Mouse (Mus musculus): ENCODE measurements around the gene 9830107B12Rik. TPM values are rescaled to one million over a fixed set of nuclear protein-coding genes. Genes with fewer than 3 reads are reported as not detected.

Gene 9830107B12Rik
- polyA plus RNA-seq, 1 experiment from 2014 or later = not detected

DNA sequence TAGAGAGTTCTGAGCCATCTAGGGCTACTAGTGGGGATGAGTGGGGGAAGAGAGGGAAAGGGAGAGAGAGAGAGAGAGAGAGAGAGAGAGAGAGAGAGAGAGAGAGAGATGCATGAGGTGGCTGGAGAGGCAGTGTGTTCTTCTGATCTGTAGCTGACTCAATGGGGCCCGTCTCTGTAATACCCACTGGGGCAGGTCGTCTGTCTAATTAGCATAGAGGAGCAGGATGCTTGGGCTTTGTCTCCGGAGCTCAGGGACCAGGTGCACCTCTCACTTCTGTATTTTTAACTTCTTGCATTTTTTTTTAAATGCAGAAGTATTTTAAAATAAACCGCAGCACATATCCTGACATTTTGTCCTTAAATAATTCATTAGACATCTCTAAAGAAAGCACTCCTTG, 38.7 kb downstream of the 9830107B12Rik start:
- Histone ChIP-seq H3K27ac (replicated peaks) (no peak overlapping the region), H3K9me3 (no peaks in the 10 kb centered on the region), H3K4me3 (no peak overlapping the region), H3K27me3 (replicated peaks; ENCODE audit: low read depth, poor library complexity, severe bottlenecking) (no peaks in the 10 kb centered on the region), H3K36me3 (replicated peaks) (no peaks in the 10 kb centered on the region), H3K4me1 (peaks cover 5% of the 10 kb centered on the region)
- WGBS = 58% methylated on average over 4 of the region's 4 CpGs
- DNase-seq (ENCODE audit: low spot score) = no peak

DNA sequence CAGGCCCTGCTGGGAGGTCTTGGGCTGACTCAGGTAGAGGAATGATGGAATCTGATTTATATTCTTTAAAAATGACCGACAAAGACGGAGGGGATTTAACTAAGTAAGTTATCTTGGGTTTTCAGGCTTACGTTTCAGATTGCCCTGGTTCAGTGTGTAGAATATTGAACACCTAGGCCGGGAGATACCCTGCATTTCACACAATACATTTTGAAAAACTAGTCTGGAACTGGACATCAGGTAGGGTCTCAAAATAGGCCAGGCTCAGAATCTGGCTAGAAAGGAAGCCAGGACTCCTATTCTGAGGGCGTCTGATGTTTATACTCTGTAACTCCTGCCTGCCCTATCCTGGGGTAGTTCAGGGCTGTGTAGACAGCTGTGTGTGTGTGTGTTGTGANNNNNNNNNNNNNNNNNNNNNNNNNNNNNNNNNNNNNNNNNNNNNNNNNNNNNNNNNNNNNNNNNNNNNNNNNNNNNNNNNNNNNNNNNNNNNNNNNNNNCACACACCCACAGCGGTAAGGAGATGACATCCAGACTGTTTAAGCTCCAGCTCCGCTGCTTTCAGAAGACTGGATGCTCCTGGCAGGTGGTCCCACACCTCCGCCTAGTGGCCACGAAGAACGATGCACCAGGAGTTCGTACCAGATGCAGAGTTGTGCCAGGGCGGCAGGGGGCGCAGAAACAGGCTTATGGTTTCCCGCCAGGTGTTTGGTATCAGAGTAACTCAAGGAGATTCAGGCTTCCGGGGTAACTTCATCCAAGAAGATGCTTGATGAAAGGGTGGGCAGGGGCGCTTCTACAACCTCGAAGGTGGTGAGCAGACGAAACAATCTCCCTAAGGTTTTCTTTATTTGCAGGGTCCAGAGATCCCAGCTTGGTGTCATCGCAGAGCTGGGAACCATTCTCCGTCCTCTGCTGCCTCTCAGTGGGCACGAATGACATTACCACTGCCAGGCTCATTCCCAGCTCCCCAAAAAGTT, 45.3 kb downstream of the 9830107B12Rik start:
- Histone ChIP-seq H3K27me3 (replicated peaks; ENCODE audit: low read depth, poor library complexity, severe bottlenecking) (peaks cover 47% of the 10 kb centered on the region), H3K4me3 (peak overlapping the region; percentile 48), H3K4me1 (peaks cover 53% of the 10 kb centered on the region), H3K27ac (replicated peaks) (peak overlapping the region; percentile 61), H3K36me3 (replicated peaks) (no peaks in the 10 kb centered on the region), H3K9me3 (no peaks in the 10 kb centered on the region)
- peak; percentile 93 for DNase-seq (ENCODE audit: low spot score)
- WGBS = 12% methylated on average over 21 of the region's 21 CpGs

DNA sequence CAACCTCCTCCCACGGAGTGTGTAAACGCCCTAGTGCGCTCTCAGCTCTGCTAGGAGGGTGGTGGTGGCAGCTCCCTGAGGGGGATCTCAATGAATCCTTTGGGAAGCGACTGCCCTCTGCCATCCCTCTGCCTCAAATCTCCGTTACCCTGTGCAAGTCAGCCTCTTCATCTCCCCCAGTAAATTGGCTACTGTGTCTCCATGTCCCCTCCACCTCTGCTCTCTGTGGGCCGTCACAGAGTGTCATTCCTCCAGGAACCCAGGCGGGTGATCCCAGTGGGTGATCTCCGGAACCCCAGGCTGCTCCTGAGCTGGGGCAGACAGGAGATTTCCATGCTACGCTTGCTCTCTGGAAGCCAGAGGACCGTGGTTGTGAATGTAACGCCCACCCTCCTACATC, 46.8 kb downstream of the 9830107B12Rik start:
- 12% methylated on average over 11 of the region's 11 CpGs for WGBS
- Histone ChIP-seq H3K9me3 (no peaks in the 10 kb centered on the region), H3K36me3 (replicated peaks) (no peaks in the 10 kb centered on the region), H3K4me1 (peaks cover 67% of the 10 kb centered on the region), H3K27ac (replicated peaks) (peak overlapping the region; percentile 85), H3K4me3 (peak overlapping the region; percentile 55), H3K27me3 (replicated peaks; ENCODE audit: low read depth, poor library complexity, severe bottlenecking) (peaks cover 62% of the 10 kb centered on the region)
- peak; percentile 25 for DNase-seq (ENCODE audit: low spot score)

DNA sequence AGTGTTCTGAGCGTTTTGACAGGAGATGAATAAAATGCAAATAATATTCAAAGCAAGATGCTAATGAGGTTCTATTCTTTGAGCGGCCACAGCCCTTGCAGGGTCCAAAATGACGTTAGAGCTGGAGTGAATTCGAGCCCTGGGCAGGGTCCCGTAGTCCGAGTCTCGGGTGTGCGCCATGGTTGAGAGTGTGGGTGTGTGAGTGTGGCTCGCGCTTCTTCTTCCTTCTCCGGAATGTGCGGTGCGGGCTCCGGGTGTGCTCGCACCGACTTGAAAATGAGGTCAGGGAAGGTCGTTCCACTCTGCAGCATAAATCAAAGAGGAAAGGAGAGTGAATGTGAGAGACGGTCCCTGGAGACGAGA, 47.6 kb downstream of the 9830107B12Rik start:
- WGBS = under 1% methylated on average over 19 of the region's 19 CpGs
- peaks cover 68% of the 10 kb centered on the region for H3K4me1 ChIP-seq
- H3K9me3 ChIP-seq = peaks cover 4% of the 10 kb centered on the region
- peak overlapping the region; percentile 55 for H3K4me3 ChIP-seq
- peaks cover 70% of the 10 kb centered on the region for H3K27me3 ChIP-seq (replicated peaks; ENCODE audit: low read depth, poor library complexity, severe bottlenecking)
- H3K27ac ChIP-seq (replicated peaks) = peak overlapping the region; percentile 85
- DNase-seq (ENCODE audit: low spot score) = peak; percentile 57
- no peaks in the 10 kb centered on the region for H3K36me3 ChIP-seq (replicated peaks)

DNA sequence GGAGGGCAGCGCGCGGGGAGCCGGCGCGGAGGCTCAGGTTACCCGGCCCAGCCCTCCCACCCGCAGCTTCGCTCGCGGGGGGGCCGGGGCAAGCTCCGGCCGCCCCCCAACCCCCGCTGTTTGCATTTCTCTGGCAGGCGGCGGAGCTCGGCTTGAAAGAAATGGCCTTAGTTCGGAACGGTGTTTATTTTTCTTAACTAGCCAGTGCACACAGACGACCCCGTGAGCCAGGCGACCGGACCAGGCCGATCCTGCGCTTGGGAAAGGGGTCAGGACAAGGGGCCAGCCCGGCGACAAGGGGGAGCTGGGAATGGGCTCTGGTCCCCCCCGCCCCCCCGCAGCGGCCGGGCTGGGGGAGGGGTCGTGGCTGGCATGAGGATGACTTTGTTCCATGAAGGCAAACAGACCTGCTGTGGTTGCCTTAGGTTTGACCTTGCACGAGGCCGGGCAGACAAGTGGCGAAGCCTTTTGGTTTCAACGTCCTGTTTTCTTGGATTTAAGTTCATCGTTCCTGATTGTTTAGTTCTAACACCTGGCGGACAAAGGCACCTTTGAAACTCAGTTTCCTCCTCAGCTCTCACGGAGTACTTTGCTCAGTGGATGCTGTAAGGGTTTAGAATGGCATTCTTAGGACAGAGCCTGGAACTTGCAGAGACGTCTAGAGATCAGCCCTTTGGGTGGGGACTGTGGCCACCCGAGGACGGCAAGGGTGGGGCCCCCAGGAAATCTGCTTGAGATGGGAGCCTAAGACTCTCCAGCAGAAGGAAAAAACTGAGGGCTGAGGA, 48.1 kb downstream of the 9830107B12Rik start:
- DNase-seq (ENCODE audit: low spot score) = peak; percentile 88
- H3K4me3 ChIP-seq = peak overlapping the region; percentile 55
- peaks cover 75% of the 10 kb centered on the region for H3K27me3 ChIP-seq (replicated peaks; ENCODE audit: low read depth, poor library complexity, severe bottlenecking)
- H3K9me3 ChIP-seq = peaks cover 6% of the 10 kb centered on the region
- H3K36me3 ChIP-seq (replicated peaks) = no peaks in the 10 kb centered on the region
- H3K4me1 ChIP-seq = peaks cover 68% of the 10 kb centered on the region
- under 1% methylated on average over 43 of the region's 43 CpGs for WGBS
- peak overlapping the region; percentile 85 for H3K27ac ChIP-seq (replicated peaks)

DNA sequence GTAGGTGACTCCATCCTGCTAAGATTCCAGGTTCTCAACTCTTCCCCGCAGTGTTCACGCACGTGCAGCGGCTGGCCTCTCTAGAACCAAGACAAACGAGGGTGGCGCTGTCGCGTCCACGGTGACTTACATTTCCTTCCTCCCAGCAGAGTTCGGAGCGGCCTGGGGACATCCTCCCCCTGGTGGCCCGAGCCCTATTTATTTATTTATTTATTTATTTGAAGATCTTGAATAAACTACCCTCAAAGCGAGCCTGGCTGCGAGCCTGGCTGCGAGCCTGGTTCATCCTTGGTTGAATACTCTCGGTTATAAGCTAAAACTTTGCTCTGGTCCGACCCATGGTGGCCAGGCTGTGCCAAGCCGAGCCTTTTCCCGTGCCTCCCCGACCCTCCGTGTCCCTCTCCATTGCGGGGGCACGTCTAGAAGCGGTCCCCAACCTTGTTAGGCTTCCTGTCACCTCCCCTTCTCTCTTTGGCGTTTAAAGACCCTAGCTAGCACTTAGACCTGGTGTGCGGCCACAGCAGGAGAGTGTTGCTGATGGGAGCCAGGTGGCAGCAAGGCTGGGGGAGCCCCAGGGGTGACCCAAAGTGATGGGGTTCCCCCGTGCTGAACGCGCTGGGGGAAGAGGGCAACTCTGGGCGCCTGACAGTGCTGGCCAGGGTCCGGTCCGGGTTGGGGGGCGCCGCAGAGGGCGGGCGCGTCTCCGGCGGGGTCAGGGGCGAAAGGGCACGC, 48.9 kb downstream of the 9830107B12Rik start:
- under 1% methylated on average over 41 of the region's 41 CpGs for WGBS
- Histone ChIP-seq H3K36me3 (replicated peaks) (no peaks in the 10 kb centered on the region), H3K27ac (replicated peaks) (peak overlapping the region; percentile 85), H3K4me1 (peaks cover 68% of the 10 kb centered on the region), H3K4me3 (peak overlapping the region; percentile 55), H3K9me3 (peaks cover 6% of the 10 kb centered on the region), H3K27me3 (replicated peaks; ENCODE audit: low read depth, poor library complexity, severe bottlenecking) (peaks cover 77% of the 10 kb centered on the region)
- peak; percentile 76 for DNase-seq (ENCODE audit: low spot score)

DNA sequence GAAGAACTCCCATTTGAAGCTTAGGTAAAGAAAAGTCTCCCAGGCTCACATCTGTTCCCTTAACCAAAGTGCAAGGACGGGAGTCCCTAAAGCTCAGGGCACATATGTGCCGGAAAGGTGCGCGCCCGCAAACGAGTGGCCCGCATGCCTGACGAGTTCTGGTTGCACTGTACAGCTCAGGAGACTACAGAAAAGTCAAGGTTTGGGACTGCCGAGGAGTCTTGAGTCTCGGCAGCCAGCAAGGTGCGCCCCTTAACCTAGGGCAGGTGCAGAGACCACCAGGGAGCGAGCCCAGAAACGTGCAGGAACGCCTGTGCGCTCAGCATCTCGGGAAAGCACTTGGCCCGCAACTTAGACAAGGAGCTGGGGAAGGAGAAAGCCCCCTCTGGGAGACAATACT, 49.7 kb downstream of the 9830107B12Rik start:
- H3K9me3 ChIP-seq = peaks cover 6% of the 10 kb centered on the region
- H3K27me3 ChIP-seq (replicated peaks; ENCODE audit: low read depth, poor library complexity, severe bottlenecking) = peaks cover 77% of the 10 kb centered on the region
- 5% methylated on average over 17 of the region's 17 CpGs for WGBS
- peak overlapping the region; percentile 55 for H3K4me3 ChIP-seq
- no peaks in the 10 kb centered on the region for H3K36me3 ChIP-seq (replicated peaks)
- peak overlapping the region; percentile 85 for H3K27ac ChIP-seq (replicated peaks)
- peak; percentile 50 for DNase-seq (ENCODE audit: low spot score)
- peaks cover 68% of the 10 kb centered on the region for H3K4me1 ChIP-seq

DNA sequence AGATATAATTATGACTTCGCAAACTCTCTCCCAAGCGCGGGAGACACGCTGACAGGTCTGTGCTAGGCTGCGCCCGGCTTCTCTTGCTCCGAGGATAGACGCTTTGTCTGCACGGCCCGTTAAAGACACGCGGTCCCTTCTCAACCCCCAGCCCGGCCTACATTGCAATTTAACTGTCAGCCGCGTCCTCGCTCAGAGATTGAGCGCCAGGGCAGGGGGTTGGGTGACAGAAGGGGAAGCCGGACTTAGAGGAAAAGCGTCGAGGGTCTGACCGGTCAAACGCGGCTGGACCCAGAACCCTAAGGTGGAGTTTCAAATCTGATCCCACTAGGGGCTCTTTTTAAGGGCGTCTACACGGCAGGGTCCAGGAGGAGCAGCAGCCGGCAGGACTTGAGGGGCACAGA, 50.3 kb downstream of the 9830107B12Rik start:
- H3K4me3 ChIP-seq = peak overlapping the region; percentile 55
- H3K9me3 ChIP-seq = peaks cover 6% of the 10 kb centered on the region
- peak overlapping the region; percentile 75 for H3K27ac ChIP-seq (replicated peaks)
- H3K36me3 ChIP-seq (replicated peaks) = no peaks in the 10 kb centered on the region
- H3K27me3 ChIP-seq (replicated peaks; ENCODE audit: low read depth, poor library complexity, severe bottlenecking) = peaks cover 77% of the 10 kb centered on the region
- peaks cover 65% of the 10 kb centered on the region for H3K4me1 ChIP-seq
- peak; percentile 73 for DNase-seq (ENCODE audit: low spot score)
- WGBS = under 1% methylated on average over 26 of the region's 26 CpGs

DNA sequence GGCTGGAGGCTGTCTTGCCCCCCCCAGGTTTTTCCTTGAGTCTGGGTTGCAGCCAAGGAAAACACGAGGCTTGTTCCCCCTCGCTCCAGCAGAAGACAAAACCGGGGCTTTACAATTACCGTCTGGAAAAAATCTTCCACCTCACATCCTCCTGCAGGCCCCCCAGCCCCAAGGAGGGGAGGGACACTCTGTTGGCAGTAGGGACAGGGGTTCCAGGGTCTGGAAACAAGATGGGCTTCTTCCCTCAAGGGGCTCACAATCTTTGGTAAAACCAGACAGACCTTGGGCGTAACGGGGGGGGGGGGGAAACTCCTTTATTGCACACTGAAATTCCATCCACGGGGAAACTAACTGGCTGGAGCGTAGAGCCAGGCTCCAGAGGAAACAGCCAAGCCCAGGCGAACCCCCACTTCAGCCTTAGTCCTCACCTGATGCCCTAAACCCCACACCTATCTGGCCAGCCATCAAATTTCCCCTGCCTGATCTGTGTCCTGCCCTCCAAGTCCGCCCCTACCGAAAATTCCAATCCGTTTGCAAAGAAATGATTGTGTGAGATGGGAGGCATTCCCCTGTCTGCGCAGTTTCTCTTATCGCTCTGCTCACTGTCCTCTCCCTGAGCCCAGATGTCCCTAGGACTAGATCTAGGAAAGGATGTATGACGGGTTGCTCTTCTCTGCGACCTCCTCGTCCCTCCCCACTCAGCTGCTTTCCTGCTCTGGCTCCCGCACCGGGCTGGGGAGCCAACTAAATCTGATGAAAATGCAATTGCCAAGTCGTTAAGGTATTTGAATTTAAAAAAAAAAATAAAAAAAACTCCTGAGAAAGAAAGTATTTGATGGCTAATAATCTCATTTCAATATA, 51.0 kb downstream of the 9830107B12Rik start:
- Histone ChIP-seq H3K4me3 (peak overlapping the region; percentile 55; the same call in 1 of the 2 replicates), H3K27ac (replicated peaks) (peak overlapping the region; percentile 75), H3K4me1 (peaks cover 59% of the 10 kb centered on the region), H3K27me3 (replicated peaks; ENCODE audit: low read depth, poor library complexity, severe bottlenecking) (peaks cover 73% of the 10 kb centered on the region), H3K9me3 (peaks cover 6% of the 10 kb centered on the region), H3K36me3 (replicated peaks) (no peaks in the 10 kb centered on the region)
- WGBS = 6% methylated on average over 20 of the region's 20 CpGs
- DNase-seq (ENCODE audit: low spot score) = peak; percentile 28

DNA sequence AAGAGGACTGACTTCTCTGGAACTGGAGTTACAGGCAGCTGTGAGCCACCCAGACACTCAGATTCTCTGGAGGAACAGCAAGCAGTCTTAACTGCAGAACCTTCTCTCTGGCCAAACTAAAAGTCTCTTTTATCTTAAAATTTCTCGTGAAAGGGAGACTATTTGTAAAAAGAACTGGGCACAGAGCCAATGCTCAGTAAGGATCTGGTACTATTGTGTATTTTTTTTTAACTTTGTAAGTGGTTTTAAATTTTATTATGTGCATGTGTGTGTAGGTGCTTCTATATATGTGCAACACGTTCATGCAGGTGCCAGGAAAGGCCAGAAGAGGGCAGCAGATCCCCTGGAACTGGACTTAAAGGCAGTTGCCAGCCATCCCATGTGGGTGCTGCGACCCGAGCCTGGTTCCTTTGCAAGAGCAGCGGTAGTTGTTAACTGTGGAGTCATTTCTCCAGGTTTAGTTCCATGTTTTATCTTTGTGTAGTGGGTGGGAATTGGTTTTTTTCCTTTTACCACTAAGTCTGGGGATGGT, 52.7 kb downstream of the 9830107B12Rik start:
- H3K27ac ChIP-seq (replicated peaks) = no peak overlapping the region
- peaks cover 6% of the 10 kb centered on the region for H3K9me3 ChIP-seq
- no peaks in the 10 kb centered on the region for H3K36me3 ChIP-seq (replicated peaks)
- peaks cover 56% of the 10 kb centered on the region for H3K27me3 ChIP-seq (replicated peaks; ENCODE audit: low read depth, poor library complexity, severe bottlenecking)
- H3K4me3 ChIP-seq = no peak overlapping the region
- peaks cover 42% of the 10 kb centered on the region for H3K4me1 ChIP-seq
- no peak for DNase-seq (ENCODE audit: low spot score)
- WGBS = 83% methylated on average over 5 of the region's 5 CpGs

DNA sequence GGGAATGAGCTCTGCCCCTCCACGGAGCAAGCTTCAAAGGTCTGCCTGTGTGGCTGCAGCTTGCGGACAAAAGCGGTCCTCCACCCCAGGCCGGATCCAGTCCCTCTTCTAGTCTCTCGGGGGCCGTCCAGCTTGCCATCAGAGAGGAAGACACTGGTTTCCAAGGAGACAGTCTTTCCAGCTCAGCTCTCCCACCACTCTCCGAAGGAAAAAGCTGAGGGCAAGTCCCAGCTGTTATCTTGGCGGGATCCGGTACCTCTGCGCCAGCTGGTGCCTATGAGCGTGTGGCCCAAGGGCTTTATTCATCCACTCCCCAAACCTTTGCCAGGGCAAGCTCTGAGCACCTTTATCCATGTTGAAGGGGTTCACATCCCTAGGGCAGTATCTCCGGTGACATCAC, 55.8 kb downstream of the 9830107B12Rik start:
- no peak for DNase-seq (ENCODE audit: low spot score)
- peaks cover 26% of the 10 kb centered on the region for H3K27me3 ChIP-seq (replicated peaks; ENCODE audit: low read depth, poor library complexity, severe bottlenecking)
- H3K27ac ChIP-seq (replicated peaks) = no peak overlapping the region
- no peaks in the 10 kb centered on the region for H3K36me3 ChIP-seq (replicated peaks)
- no peak overlapping the region for H3K4me3 ChIP-seq
- peaks cover 11% of the 10 kb centered on the region for H3K4me1 ChIP-seq
- H3K9me3 ChIP-seq = peaks cover 6% of the 10 kb centered on the region
- WGBS = 76% methylated on average over 12 of the region's 12 CpGs

Measured in embryonic facial prominence, embryonic 10.5 days (tissue).